Mouse (Mus musculus): ENCODE measurements around the gene Klra17.
"Not testable (repeated sequence)": the region's sequence is repeated elsewhere in the genome, so short reads cannot be mapped to it uniquely, and the experiment has no call there.

GRCm38 (mm10) chr6:129917476-129917946, 41.0 kb upstream of the Klra17 start, which contains the start of gene Klra5:
- TF ChIP-seq CTCF (IDR thresholded peaks at IDR 0.05; ENCODE audit: extremely low read depth, insufficient read length, insufficient replicate concordance, low read depth, low read length); POLR2A (IDR thresholded peaks at IDR 0.05; ENCODE audit: low read depth, low read length): not testable (repeated sequence)

All from small intestine, adult 2 months (tissue).